Comparison of ENCODE assay signal across 25 mouse cellular contexts in the genomic region with DNA sequence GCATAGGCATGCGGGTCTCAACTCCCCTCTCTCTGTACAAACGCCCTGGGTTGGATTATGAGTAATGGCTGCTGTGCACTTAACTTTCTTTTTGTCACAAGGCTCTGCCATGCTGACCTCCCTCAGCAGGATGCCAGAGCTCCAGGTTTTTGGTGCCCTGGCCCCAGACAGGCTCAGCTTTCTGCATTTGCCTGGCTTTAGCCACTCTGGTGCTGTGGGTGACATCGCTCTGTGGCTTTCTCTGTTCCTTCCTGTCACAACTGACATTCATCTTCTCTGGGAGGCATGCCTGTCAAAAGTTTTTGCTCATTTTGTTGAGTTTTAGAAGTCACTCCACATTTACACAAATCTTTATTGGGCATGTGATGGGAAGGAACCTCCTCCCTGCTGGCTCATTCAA.
"Had no signal": no experiment of that assay in that cellular context is flagged by ENCODE, and none has a peak within 500 bp of the region (broad histone marks: within the 10 kb centered on the region; RNA-seq: fewer than 3 reads in every experiment).

No protein-coding gene starts in this region.

- H3K4me1 ChIP-seq: intestine, embryonic 15.5 days; liver, embryonic 13.5 days had no signal

- H3K27me3 ChIP-seq: heart, embryonic 13.5 days; heart, embryonic 15.5 days; hindbrain, embryonic 12.5 days; intestine, embryonic 15.5 days; limb, embryonic 12.5 days; liver, embryonic 13.5 days had no signal

- H3K36me3 ChIP-seq: heart, embryonic 15.5 days; intestine, embryonic 15.5 days; liver, embryonic 13.5 days had no signal

- H3K4me3 ChIP-seq: gastrocnemius, adult 2 months; heart, embryonic 13.5 days; heart, embryonic 15.5 days; hindbrain, embryonic 10.5 days; hindbrain, embryonic 12.5 days; intestine, embryonic 15.5 days; layer of hippocampus, adult 2 months; left cerebral cortex, adult 2 months; limb, embryonic 10.5 days; limb, embryonic 12.5 days; liver, embryonic 13.5 days had no signal

- ATAC-seq: hindbrain, embryonic 16.5 days; inflammation-experienced regulatory T-cells, adult 6 months; intestine, embryonic 15.5 days; intestine, postnatal 0 days had no signal

- DNase-seq: gastrocnemius, adult 2 months; gastrocnemius, postnatal 10 days; gastrocnemius, postnatal 25 days; heart, adult 18-20 months; heart, postnatal 14 days; heart, postnatal 36 days; kidney, adult 18-20 months; kidney, adult 8-10 months; kidney, postnatal 10 days; kidney, postnatal 25 days; kidney, postnatal 4 days; liver; liver, embryonic 13.5 days had no signal

- H3K9me3 ChIP-seq: heart, embryonic 13.5 days; heart, embryonic 15.5 days; hindbrain, embryonic 12.5 days; intestine, embryonic 15.5 days; limb, embryonic 10.5 days; limb, embryonic 12.5 days; liver, embryonic 13.5 days had no signal
